Mouse (Mus musculus) heart, embryonic 11.5 days (tissue): ENCODE data around the gene Cdk19. TPM values are rescaled to one million over a fixed set of nuclear protein-coding genes. Genes with fewer than 3 reads are reported as not detected.

ENCODE experiments used
- ATAC-seq: fragments of 200-750 bp; cut with Nextera tagmentation; replicated peaks from 2 replicates; pipeline ENCODE4 v1.8.0; 2017; ENCODE audit warnings: moderate library complexity; ENCODE audit not compliant: insufficient number of reproducible peaks, low FRiP score, low TSS enrichment
- H3K27ac ChIP-seq: fragments of 300-500 bp; sonication (generic); 2 replicates; pipeline ENCODE4 v1.5.1; 2014; ENCODE audit warnings: mild to moderate bottlenecking, low read depth, low read length
- H3K27me3 ChIP-seq: fragments of 300-500 bp; sonication (generic); 2 replicates; pipeline ENCODE4 v1.6.1; 2014; ENCODE audit warnings: mild to moderate bottlenecking, low read length, mixed read lengths; ENCODE audit not compliant: control insufficient read depth, insufficient read depth
- H3K36me3 ChIP-seq: fragments of 300-500 bp; sonication (generic); 2 replicates; pipeline ENCODE4 v1.6.1; 2014; ENCODE audit warnings: mild to moderate bottlenecking, low read length, moderate library complexity, mixed read lengths; ENCODE audit not compliant: control insufficient read depth, insufficient read depth
- H3K4me1 ChIP-seq: fragments of 300-500 bp; sonication (generic); 2 replicates; pipeline ENCODE4 v1.6.1; 2014; ENCODE audit warnings: low read length; ENCODE audit not compliant: control insufficient read depth, insufficient read depth
- H3K4me2 ChIP-seq: fragments of 300-500 bp; sonication (generic); 2 replicates; pipeline ENCODE4 v1.6.1; 2014; ENCODE audit warnings: mild to moderate bottlenecking, moderate library complexity
- H3K4me3 ChIP-seq: fragments of 300-500 bp; sonication (generic); 2 replicates; pipeline ENCODE4 v1.5.1; 2014; ENCODE audit warnings: low read depth, low read length
- H3K9ac ChIP-seq: fragments of 300-500 bp; sonication (generic); 2 replicates; pipeline ENCODE4 v1.6.1; 2014; ENCODE audit warnings: mild to moderate bottlenecking, low read depth, low read length, moderate library complexity
- H3K9me3 ChIP-seq: fragments of 300-500 bp; sonication (generic); replicated peaks from 2 replicates; pipeline ENCODE4 v1.6.1; 2016; ENCODE audit warnings: low read length; ENCODE audit not compliant: control insufficient read depth
- WGBS: fragments of 180-500 bp; shearing (Covaris S2); extraction: QIAGEN DNeasy Blood & Tissue Kit; methylation state at CpG from one replicate; pipeline ENCODE4 v1.1.7; 2014; ENCODE audit not compliant: insufficient replicate concordance; 5-methylcytosine and 5-hydroxymethylcytosine counted together
- polyA plus RNA-seq: library from polyadenylated mRNA; unstranded; fragments of >200 nt; fragmentation: Nextera tagmentation; extraction: Ambion mirVana; gene quantifications from 2 replicates; pipeline ENCODE4 v1.2.1, GENCODE M21; 2014

The Cdk19 gene
- polyA plus RNA-seq, 1 experiment from 2014 or later = 6.4 TPM

DNA sequence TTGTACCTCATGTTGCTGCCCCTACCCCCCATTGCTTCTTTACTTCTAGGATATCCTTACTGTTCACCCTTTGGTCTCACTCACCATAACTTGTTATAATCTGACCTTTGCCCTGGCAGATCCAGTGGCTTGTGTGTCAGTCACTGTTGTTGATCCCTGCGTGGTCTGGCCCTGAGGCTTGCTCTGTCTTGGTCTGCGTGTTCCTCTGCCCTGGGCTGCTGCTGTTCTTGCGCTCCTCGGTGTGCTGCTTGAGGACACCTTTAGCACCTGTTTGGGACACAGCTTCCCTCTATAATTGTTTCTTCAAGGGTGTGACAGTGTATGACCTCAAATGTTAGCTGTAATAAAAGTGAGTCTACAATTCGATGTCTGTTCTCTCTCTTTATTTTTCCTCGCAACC is 122.0 kb downstream of the Cdk19 start:
- H3K4me3 ChIP-seq = no peak overlapping the region
- H3K4me1 ChIP-seq = no peaks in the 10 kb centered on the region
- no peaks in the 10 kb centered on the region for H3K9me3 ChIP-seq
- no peaks in the 10 kb centered on the region for H3K36me3 ChIP-seq
- H3K9ac ChIP-seq = no peak overlapping the region
- no peak overlapping the region for H3K27ac ChIP-seq
- H3K4me2 ChIP-seq = no peak overlapping the region
- 84% methylated on average over 6 of the region's 6 CpGs for WGBS
- H3K27me3 ChIP-seq = no peaks in the 10 kb centered on the region
- no peak for ATAC-seq

DNA sequence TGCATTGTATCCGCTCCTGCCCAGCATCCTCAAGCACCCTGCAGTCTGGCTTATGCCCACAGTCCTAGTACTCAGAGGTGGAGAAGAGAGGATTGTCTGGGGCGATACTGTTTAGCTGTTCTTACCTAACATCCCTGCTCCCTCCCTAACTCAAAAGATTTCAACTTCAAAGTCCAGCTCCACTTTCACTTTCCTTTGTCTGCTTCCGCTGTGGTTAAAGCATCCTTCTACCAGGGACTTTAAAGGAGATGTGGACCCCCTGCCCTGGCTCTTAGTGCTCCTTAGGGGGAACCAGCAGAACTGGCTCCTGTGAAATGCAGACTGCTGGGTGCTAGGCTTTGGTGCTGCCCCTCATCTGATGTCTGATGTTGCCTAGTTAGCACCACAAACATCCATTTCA is 122.9 kb downstream of the Cdk19 start:
- WGBS = 57% methylated on average over 3 of the region's 3 CpGs
- ATAC-seq = no peak
- no peaks in the 10 kb centered on the region for H3K9me3 ChIP-seq
- H3K36me3 ChIP-seq = no peaks in the 10 kb centered on the region
- peaks cover 4% of the 10 kb centered on the region; the same call in 1 of the 2 replicates for H3K4me1 ChIP-seq
- no peak overlapping the region for H3K9ac ChIP-seq
- no peak overlapping the region for H3K27ac ChIP-seq
- H3K27me3 ChIP-seq = no peaks in the 10 kb centered on the region
- H3K4me2 ChIP-seq = no peak overlapping the region
- no peak overlapping the region for H3K4me3 ChIP-seq

DNA sequence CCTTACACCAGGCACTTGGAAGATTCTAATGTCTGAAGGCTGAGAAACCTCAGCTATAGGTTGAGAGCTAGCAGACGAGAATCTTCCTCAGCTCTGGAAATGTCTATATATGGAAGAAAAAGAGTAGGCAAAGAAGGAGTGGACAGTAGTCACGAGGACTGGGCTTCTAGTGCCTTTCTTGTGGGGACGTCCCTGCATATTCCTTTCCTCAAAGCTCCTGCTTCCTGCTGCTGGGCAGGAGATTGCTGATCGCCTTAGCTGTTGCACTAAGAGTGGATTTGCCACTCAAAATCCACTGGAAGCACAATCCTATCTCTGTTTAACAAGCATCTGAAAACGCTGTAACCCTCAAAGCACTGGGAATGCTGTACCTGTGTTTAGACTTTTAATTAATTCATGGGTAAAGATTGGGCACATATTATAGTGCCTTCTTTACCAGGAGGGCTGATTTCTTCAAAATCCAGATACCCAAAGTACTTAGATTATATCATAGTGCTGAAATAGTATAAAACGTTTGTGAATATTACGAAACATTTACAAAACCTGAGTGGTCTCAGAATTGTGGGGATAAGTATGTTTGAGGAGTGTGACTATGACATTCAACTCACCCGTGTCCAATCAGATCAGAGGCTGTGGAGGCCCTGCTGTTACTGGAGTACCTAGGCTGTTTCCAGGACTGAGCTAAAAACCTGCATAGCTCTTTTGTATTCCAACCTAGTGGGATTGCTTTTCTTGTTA is 128.0 kb downstream of the Cdk19 start:
- Histone ChIP-seq H3K4me2 (no peak overlapping the region), H3K4me1 (peaks cover 7% of the 10 kb centered on the region; the same call in 1 of the 2 replicates), H3K9me3 (no peaks in the 10 kb centered on the region), H3K36me3 (no peaks in the 10 kb centered on the region; the same call in 1 of the 2 replicates), H3K9ac (no peak overlapping the region), H3K27ac (no peak overlapping the region), H3K27me3 (no peaks in the 10 kb centered on the region), H3K4me3 (no peak overlapping the region)
- ATAC-seq = no peak
- WGBS = 60% methylated on average over 8 of the region's 8 CpGs

DNA sequence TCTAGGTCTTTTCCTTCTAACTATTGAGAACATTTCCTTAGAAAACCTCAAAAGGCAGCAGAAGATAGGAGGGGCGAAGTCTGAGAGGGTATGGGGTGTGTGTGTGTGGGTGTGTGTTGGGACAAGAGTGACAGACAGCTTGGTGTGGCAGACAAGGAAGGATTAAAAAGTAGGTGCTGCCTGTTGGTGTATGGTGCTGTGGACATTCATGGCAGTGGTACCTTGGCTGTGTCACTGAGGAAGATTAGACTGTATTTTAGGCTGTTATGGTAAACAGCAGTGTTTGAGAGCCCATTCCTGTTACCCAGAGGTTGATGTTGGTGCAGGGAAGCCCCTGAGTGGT is 128.5 kb downstream of the Cdk19 start:
- Histone ChIP-seq H3K4me2 (no peak overlapping the region), H3K36me3 (no peaks in the 10 kb centered on the region; the same call in 1 of the 2 replicates), H3K27ac (no peak overlapping the region), H3K9me3 (no peaks in the 10 kb centered on the region), H3K9ac (no peak overlapping the region), H3K4me1 (peaks cover 7% of the 10 kb centered on the region; the same call in 1 of the 2 replicates), H3K27me3 (no peaks in the 10 kb centered on the region), H3K4me3 (no peak overlapping the region)
- no peak for ATAC-seq
- 68% methylated on average over 1 of the region's 1 CpGs for WGBS

DNA sequence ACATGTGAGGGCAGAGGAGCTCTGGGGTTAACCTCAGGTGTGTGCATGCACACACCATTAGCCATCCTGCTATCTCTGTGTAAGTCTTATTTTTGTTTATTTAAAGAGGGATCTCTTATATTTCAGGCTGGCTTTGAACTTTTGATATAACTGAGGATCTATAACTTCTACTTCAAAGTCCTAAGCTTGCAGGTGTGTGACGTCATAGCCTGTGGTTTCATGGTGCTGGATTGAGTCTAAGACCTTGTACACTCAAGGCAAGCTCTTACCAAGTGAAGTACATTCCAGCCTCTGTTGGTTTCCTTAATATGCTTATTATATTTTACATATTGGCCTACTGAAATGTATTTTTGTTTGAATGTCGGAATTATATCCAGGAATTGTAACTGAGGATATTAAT is 129.8 kb downstream of the Cdk19 start:
- no peak overlapping the region for H3K9ac ChIP-seq
- H3K27me3 ChIP-seq = no peaks in the 10 kb centered on the region
- H3K36me3 ChIP-seq = no peaks in the 10 kb centered on the region; the same call in 1 of the 2 replicates
- H3K27ac ChIP-seq = no peak overlapping the region
- H3K4me1 ChIP-seq = peaks cover 7% of the 10 kb centered on the region; the same call in 1 of the 2 replicates
- no peak overlapping the region for H3K4me3 ChIP-seq
- no peak overlapping the region for H3K4me2 ChIP-seq
- WGBS = 79% methylated on average over 2 of the region's 2 CpGs
- no peak for ATAC-seq
- no peaks in the 10 kb centered on the region for H3K9me3 ChIP-seq

DNA sequence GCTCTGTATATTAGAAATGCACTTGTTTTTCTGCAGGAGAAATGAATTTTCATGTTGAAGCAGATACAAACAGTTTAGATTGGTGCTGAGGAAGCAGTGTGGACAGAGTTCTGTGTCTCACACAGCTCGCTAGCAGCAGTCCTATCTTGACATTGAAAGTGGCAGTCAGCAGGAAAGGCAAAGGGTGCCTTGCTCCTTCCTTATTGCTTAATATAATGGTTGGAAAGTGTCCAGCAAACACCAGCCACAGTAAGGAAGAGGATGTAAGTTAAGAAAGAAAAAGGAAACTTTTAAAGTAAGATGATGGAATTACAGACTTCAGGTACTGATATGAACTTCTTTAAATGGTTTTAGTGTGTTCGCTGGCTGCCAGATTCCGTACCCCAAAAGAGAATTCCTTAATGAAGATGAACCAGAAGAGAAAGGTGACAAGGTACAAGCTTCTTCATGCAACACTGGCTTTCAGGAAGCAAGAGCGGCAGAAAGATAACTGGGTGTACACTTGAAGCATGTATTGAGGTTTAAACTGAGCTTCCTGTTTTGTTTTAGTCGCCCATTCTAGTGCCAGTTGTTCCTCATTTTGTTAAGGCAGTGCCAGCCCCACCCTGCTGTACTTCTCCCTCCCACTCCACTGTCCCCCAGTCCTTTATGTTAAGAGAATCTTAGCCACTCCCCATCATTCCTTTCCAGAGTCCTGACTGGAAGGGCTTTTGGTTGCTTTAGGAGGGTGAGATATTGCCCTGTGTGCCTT is 137.3 kb downstream of the Cdk19 start:
- no peak overlapping the region for H3K4me3 ChIP-seq
- ATAC-seq = no peak
- no peaks in the 10 kb centered on the region for H3K9me3 ChIP-seq
- H3K27me3 ChIP-seq = no peaks in the 10 kb centered on the region
- H3K4me1 ChIP-seq = peaks cover 4% of the 10 kb centered on the region
- WGBS = 70% methylated on average over 5 of the region's 5 CpGs
- H3K9ac ChIP-seq = no peak overlapping the region
- H3K36me3 ChIP-seq = no peaks in the 10 kb centered on the region
- H3K4me2 ChIP-seq = no peak overlapping the region
- H3K27ac ChIP-seq = peak overlapping the region; percentile 57

DNA sequence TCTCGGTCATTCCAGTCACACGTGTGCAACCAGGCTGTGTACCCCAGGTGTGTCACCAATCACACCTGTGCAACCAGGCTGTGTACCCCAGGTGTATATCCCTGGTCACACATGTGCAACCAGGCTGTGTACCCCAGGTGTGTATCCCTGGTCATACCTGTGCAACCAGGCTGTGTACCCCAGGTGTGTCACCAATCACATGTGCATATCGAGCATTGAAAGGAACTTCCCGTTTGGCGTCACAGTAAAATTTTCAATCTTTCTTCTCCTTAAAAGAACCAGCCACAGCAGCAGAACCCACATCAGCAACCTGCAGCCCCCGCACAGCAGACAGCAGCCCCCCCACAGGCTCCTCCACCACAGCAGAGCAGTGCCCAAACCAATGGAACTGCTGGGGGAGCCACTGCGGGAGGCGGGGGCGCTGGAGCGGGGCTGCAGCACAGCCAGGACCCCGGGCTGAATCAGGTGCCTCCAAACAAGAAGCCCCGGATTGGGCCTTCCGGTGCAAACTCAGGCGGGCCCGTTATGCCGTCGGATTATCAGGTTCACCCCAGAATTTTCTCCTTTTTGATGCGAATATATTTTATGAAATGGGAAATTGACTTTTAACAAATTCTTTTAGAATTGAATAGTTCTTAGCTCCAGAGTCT is 138.2 kb downstream of the Cdk19 start:
- Histone ChIP-seq H3K27ac (no peak overlapping the region; the same call in 1 of the 2 replicates), H3K27me3 (no peaks in the 10 kb centered on the region), H3K9ac (no peak overlapping the region), H3K4me2 (no peak overlapping the region), H3K4me3 (no peak overlapping the region), H3K4me1 (peaks cover 4% of the 10 kb centered on the region), H3K36me3 (no peaks in the 10 kb centered on the region), H3K9me3 (no peaks in the 10 kb centered on the region)
- WGBS = 89% methylated on average over 18 of the region's 18 CpGs
- no peak for ATAC-seq

DNA sequence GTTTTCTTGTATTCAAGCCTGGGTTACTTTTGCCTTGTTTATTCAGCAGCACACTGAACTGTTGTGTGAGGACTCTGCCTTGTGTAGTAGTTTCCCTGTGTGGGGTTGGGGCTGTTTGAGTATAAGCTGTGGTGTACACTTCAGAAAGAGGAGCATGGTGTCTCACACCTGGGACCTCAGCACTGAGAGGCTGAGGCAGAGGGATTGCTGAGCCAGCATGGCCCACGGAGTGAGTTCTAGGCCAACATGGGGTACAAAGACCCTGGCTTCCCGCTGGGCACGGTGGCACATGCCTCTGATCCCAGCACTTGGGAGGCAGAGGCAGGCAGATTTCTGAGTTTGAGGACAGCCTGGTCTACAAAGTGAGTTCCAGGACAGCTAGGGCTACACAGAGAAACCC is 139.3 kb downstream of the Cdk19 start:
- Histone ChIP-seq H3K27ac (no peak overlapping the region), H3K36me3 (no peaks in the 10 kb centered on the region), H3K4me3 (no peak overlapping the region), H3K4me2 (no peak overlapping the region), H3K9ac (no peak overlapping the region), H3K4me1 (peaks cover 4% of the 10 kb centered on the region), H3K9me3 (no peaks in the 10 kb centered on the region), H3K27me3 (no peaks in the 10 kb centered on the region)
- 92% methylated on average over 3 of the region's 3 CpGs for WGBS
- no peak for ATAC-seq
